In genomic region chr6:88787496-88787895, GRCm38 (mm10) we compare ENCODE assay signal across 8 mouse cellular contexts. TPM values are rescaled to one million over a fixed set of nuclear protein-coding genes. Genes with fewer than 3 reads are reported as not detected.
DNase-seq lines count a peak whose midpoint lies in the region; ATAC-seq and TF ChIP-seq lines count a peak whose summit lies in the region.

No protein-coding gene starts in this region.

- no peaks in the 10 kb centered on the region for H3K36me3 ChIP-seq in liver, postnatal 0 days (replicated peaks; ENCODE audit: insufficient read depth, low read length)
- H3K36me3 ChIP-seq in hindbrain, embryonic 13.5 days = no peaks in the 10 kb centered on the region
- no peaks in the 10 kb centered on the region for H3K36me3 ChIP-seq in neural tube, embryonic 13.5 days

- H3K4me2 ChIP-seq in liver, postnatal 0 days (ENCODE audit: low read depth, low read length) = no peak overlapping the region
- H3K4me2 ChIP-seq in hindbrain, embryonic 13.5 days = 0 out of 2 replicates have a peak overlapping the region, but pooled peaks have one; percentile 6
- peak overlapping the region; percentile 15 for H3K4me2 ChIP-seq in neural tube, embryonic 13.5 days

- H3K4me1 ChIP-seq in liver, postnatal 0 days (ENCODE audit: insufficient read depth) = peaks cover 16% of the 10 kb centered on the region
- H3K4me1 ChIP-seq in hindbrain, embryonic 13.5 days (replicated peaks) = peaks cover 64% of the 10 kb centered on the region
- H3K4me1 ChIP-seq in neural tube, embryonic 13.5 days (replicated peaks) = peaks cover 64% of the 10 kb centered on the region

- WGBS in liver, postnatal 0 days (ENCODE audit: insufficient replicate concordance) = 81% methylated on average over 14 of the region's 14 CpGs
- 27% methylated on average over 14 of the region's 14 CpGs for WGBS in hindbrain, embryonic 13.5 days
- 31% methylated on average over 14 of the region's 14 CpGs for WGBS in neural tube, embryonic 13.5 days

- peak; percentile 49 for DNase-seq in adrenal gland, postnatal 14 days
- DNase-seq in adrenal gland, postnatal 25 days = no peak
- peak; percentile 22 for DNase-seq in liver
- DNase-seq in liver, postnatal 0 days = no peak
- no peak for DNase-seq in testis, postnatal 14 days (ENCODE audit: low spot score)
- DNase-seq in left cerebral cortex, adult 9 months (ENCODE audit: low spot score in 2 of 2) = no peak

- no peak overlapping the region for H3K4me3 ChIP-seq in liver, postnatal 0 days (ENCODE audit: low read depth, low read length)
- no peak overlapping the region for H3K4me3 ChIP-seq in hindbrain, embryonic 13.5 days
- H3K4me3 ChIP-seq in neural tube, embryonic 13.5 days = no peak overlapping the region

- H3K9ac ChIP-seq in liver, postnatal 0 days (replicated peaks) = no peak overlapping the region
- H3K9ac ChIP-seq in hindbrain, embryonic 13.5 days = peak overlapping the region; percentile 26; the same call in 1 of the 2 replicates
- no peak overlapping the region for H3K9ac ChIP-seq in neural tube, embryonic 13.5 days

- no peak for ATAC-seq in liver, postnatal 0 days
- no peak for ATAC-seq in hindbrain, embryonic 13.5 days (ENCODE audit: low FRiP score)
- peak; percentile 34; the same call in 1 of the 2 replicates for ATAC-seq in neural tube, embryonic 13.5 days (ENCODE audit: low read depth)

- TF ChIP-seq EP300 in liver, postnatal 0 days (IDR thresholded peaks at IDR 0.05; ENCODE audit: low read depth) = no peak

- H3K9me3 ChIP-seq in liver, postnatal 0 days (ENCODE audit: low read length) = no peaks in the 10 kb centered on the region
- no peaks in the 10 kb centered on the region for H3K9me3 ChIP-seq in hindbrain, embryonic 13.5 days
- H3K9me3 ChIP-seq in neural tube, embryonic 13.5 days = no peaks in the 10 kb centered on the region

- H3K27ac ChIP-seq in liver, postnatal 0 days (ENCODE audit: low read depth) = no peak overlapping the region
- H3K27ac ChIP-seq in hindbrain, embryonic 13.5 days = peak overlapping the region; percentile 19
- H3K27ac ChIP-seq in neural tube, embryonic 13.5 days (replicated peaks) = peak overlapping the region; percentile 29

- no peak for TF ChIP-seq CTCF in liver, postnatal 0 days (IDR thresholded peaks at IDR 0.05; ENCODE audit: low read depth)

- no peaks in the 10 kb centered on the region for H3K27me3 ChIP-seq in liver, postnatal 0 days (ENCODE audit: insufficient read depth, low read length)
- no peaks in the 10 kb centered on the region for H3K27me3 ChIP-seq in hindbrain, embryonic 13.5 days
- no peaks in the 10 kb centered on the region; the same call in none of the 2 replicates for H3K27me3 ChIP-seq in neural tube, embryonic 13.5 days

RNA-seq across cellular contexts. Expression of gene Abtb1, which starts 54.3 kb away (rescaled TPM):
- 22.7 and 30.5 TPM in 2 replicates for total RNA-seq in adrenal gland, postnatal 14 days (2021)
- total RNA-seq in adrenal gland, postnatal 25 days (2021) = 40.6 and 43.0 TPM in 2 replicates
- polyA plus RNA-seq in liver, postnatal 0 days (2015; fragmentation: Nextera tagmentation; extraction: Ambion mirVana) = 36.2 and 39.1 TPM in 2 replicates
- 36.3 and 38.2 TPM in 2 replicates for polyA plus RNA-seq in hindbrain, embryonic 13.5 days (2015; fragmentation: Nextera tagmentation; extraction: Ambion mirVana)
- 43.1 and 43.4 TPM in 2 replicates for polyA plus RNA-seq in neural tube, embryonic 13.5 days (2015; fragmentation: Nextera tagmentation; extraction: Ambion mirVana)

Comparison
In these comparisons a context has a peak if more than half of its experiments do, and no peak if none do; other contexts are left out.
1. DNase-seq: peak in adrenal gland, postnatal 14 days (single experiment) and liver (single experiment); none in adrenal gland, postnatal 25 days (single experiment), liver, postnatal 0 days (single experiment), testis, postnatal 14 days (single experiment) and left cerebral cortex, adult 9 months (0 of 2).